Mouse (Mus musculus) stomach, postnatal 0 days (tissue): ENCODE data around the gene Tmem138.

ENCODE experiments used
- CTCF ChIP-seq: IDR thresholded peaks from 2 replicates; pipeline ENCODE4 v1.5.1; 2016; ENCODE audit warnings: antibody characterized with exemption, low read depth, mild to moderate bottlenecking, moderate library complexity
- EP300 ChIP-seq: optimal IDR thresholded peaks from 2 replicates; pipeline ENCODE3; 2016; ENCODE audit warnings: antibody characterized with exemption

DNA sequence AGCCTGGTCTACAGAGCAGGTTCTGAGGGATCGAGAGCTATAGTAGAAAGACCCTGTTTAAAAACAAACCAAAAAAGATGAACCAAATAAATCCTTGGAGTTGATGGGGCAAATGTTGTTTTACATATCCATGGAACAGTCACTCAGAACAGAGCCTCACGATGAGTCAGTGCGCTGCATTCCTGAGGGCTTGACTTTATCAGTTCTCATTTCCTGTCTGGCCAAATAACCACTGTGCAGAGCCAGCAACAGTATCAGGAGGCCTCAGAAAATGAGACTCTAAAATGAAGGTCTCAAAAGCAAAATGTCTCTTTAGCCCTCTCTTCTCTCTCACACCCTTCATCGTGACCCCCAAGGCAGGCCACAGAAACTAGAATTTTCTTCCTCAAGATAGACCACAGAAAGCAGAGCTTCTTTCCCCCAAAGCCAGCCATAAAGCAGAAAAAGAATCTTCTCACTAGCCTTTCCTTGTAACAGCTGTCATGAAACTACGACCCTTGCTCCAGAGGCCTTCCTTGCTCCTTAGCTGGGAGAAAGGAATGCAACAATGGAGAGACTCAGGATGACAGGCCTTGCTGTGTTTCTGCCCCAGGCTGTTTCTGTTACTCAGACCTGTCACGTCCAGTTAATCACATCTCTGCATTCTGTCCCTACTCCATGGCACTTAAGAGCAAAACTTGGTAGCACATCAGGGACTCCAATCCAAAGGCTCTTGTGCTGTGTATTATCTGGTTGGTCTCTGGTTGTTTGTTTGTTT lies 15.4 kb downstream of the Tmem138 start:
- TF ChIP-seq CTCF, result no peak
- no peak for TF ChIP-seq EP300
